Mouse (Mus musculus): ENCODE data around the gene Map1lc3a. TPM values are rescaled to one million over a fixed set of nuclear protein-coding genes. Genes with fewer than 3 reads are reported as not detected.

Gene Map1lc3a
- 10 to 100 TPM; 14.2 to 14.8 TPM for polyA plus RNA-seq (2017; shearing (Covaris generic))

GRCm38 (mm10) chr2:155276195-155276594 lies at the start of gene Map1lc3a:
Gene Map1lc3a, plus strand, starts transcription at chr2:155276297.

DNA sequence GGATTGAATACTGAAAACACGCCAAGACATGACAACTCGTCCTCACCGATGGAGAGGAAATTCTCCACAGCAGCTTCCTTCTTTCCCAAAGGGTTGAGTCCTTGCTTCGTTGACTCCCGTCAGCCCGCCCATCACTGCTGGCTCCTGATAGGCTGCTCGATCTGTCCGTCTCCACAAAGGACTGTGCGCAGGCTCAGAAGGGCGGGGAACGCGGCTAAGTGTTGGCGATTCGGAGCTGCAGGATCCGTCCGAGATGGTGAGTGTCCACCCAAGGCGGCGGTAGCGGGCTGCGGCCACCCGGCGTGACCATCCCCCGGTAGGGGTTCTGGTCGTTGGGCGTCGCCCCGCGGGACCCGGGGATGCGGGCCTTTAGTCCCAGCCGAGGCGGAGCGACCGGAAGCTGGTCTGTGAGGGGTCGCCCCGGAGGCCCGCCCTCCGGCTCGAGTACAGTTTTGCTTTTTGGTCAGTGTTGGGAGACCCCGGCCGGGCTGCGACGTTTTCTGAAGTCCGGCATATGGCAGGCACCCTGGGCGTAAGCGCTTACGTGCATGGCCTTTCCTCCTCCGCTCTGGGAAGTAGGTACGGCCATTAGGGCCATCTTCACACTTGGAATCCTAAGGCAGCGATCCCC lies 39.6 kb upstream of the Map1lc3a start, which contains the start of gene Dynlrb1:
Gene Dynlrb1, plus strand, starts transcription at position 172 of the 631 bp plus-strand sequence.

Other genes starting within 250 kb of the Map1lc3a start
- 10 to 100 TPM; 35.6 to 39.2 TPM for gene Ahcy, start 201.8 kb upstream of the Map1lc3a start, polyA plus RNA-seq (2017; shearing (Covaris generic))
- 10 to 100 TPM; 78.6 to 80.7 TPM for gene Itch, start 142.8 kb upstream of the Map1lc3a start, polyA plus RNA-seq (2017; shearing (Covaris generic))
- gene Dynlrb1, start 39.8 kb upstream of the Map1lc3a start, polyA plus RNA-seq (2017; shearing (Covaris generic)) = 100 to 1,000 TPM; 333 to 354 TPM
- 10 to 100 TPM; 42.5 to 44.1 TPM for gene Pigu, start 81.1 kb downstream of the Map1lc3a start, polyA plus RNA-seq (2017; shearing (Covaris generic))
- 1 to 10 TPM; 2.0 to 3.9 TPM for gene Trp53inp2, start 104.8 kb downstream of the Map1lc3a start, polyA plus RNA-seq (2017; shearing (Covaris generic))
- 10 to 100 TPM; 22.8 to 22.9 TPM for gene Ncoa6, start 197.6 kb downstream of the Map1lc3a start, polyA plus RNA-seq (2017; shearing (Covaris generic))
- gene Acss2, start 241.7 kb downstream of the Map1lc3a start, polyA plus RNA-seq (2017; shearing (Covaris generic)) = 10 to 100 TPM; 55.1 to 66.8 TPM
- 1 to 10 TPM; 6.2 to 8.3 TPM for gene Ggt7, start 241.9 kb downstream of the Map1lc3a start, polyA plus RNA-seq (2017; shearing (Covaris generic))

Measured in activated CD4-positive, CD25-positive, alpha-beta regulatory T cell (primary cell).